Mouse (Mus musculus) kidney, postnatal 0 days (tissue): ENCODE measurements around the gene Sult1a1. TPM values are rescaled to one million over a fixed set of nuclear protein-coding genes. Genes with fewer than 3 reads are reported as not detected.

Source experiments
- ATAC-seq: fragments of 200-750 bp; cut with Nextera tagmentation; replicated peaks from 2 replicates; pipeline ENCODE4 v1.8.0; 2017; ENCODE audit warnings: low read depth, moderate number of reproducible peaks, moderate TSS enrichment, moderate library complexity; ENCODE audit not compliant: low FRiP score
- DNase-seq: peaks from one replicate; pipeline ENCODE4 v3.0.0-alpha.2; 2016; ENCODE audit warnings: low spot score
- H3K27ac ChIP-seq: fragments of 300-500 bp; sonication (generic); 2 replicates; pipeline ENCODE4 v1.5.1; 2014; ENCODE audit warnings: mild to moderate bottlenecking
- H3K27me3 ChIP-seq: fragments of 300-500 bp; sonication (generic); 2 replicates; pipeline ENCODE4 v1.6.1; 2014; ENCODE audit warnings: low read length, mixed read lengths; ENCODE audit not compliant: insufficient read depth
- H3K36me3 ChIP-seq: fragments of 300-500 bp; sonication (generic); 2 replicates; pipeline ENCODE4 v1.6.1; 2014; ENCODE audit warnings: low read length, mixed read lengths; ENCODE audit not compliant: insufficient read depth
- H3K4me1 ChIP-seq: fragments of 300-500 bp; sonication (generic); replicated peaks from 2 replicates; pipeline ENCODE4 v1.6.1; 2014; ENCODE audit warnings: antibody characterized with exemption, low read length, mixed read lengths; ENCODE audit not compliant: insufficient read depth
- H3K4me2 ChIP-seq: fragments of 300-500 bp; sonication (generic); 2 replicates; pipeline ENCODE4 v1.6.1; 2014; ENCODE audit warnings: mild to moderate bottlenecking, low read length, moderate library complexity, mixed read lengths
- H3K4me3 ChIP-seq: fragments of 300-500 bp; sonication (generic); replicated peaks from 2 replicates; pipeline ENCODE4 v1.5.1; 2014; ENCODE audit warnings: low read depth, low read length
- H3K9ac ChIP-seq: fragments of 300-500 bp; sonication (generic); 2 replicates; pipeline ENCODE4 v1.6.1; 2014; ENCODE audit warnings: low read depth, low read length
- H3K9me3 ChIP-seq: fragments of 300-500 bp; sonication (generic); replicated peaks from 2 replicates; pipeline ENCODE4 v1.6.1; 2016; ENCODE audit warnings: low read length, inconsistent platforms, mixed read lengths
- CTCF ChIP-seq: IDR thresholded peaks from 2 replicates; pipeline ENCODE4 v1.5.1; 2016; ENCODE audit warnings: antibody characterized with exemption, low read depth, mild to moderate bottlenecking, moderate library complexity
- WGBS: fragments of 180-500 bp; shearing (Covaris S2); extraction: QIAGEN DNeasy Blood & Tissue Kit; methylation state at CpG from one replicate; pipeline ENCODE4 v1.1.7; 2014; 5-methylcytosine and 5-hydroxymethylcytosine counted together
- polyA plus RNA-seq: library from polyadenylated mRNA; unstranded; fragments of >200 nt; fragmentation: Nextera tagmentation; extraction: Ambion mirVana; gene quantifications from 2 replicates; pipeline ENCODE4 v1.2.1, GENCODE M21; 2015

The Sult1a1 gene
- polyA plus RNA-seq, 1 experiment from 2014 or later = 17.3 TPM

DNA sequence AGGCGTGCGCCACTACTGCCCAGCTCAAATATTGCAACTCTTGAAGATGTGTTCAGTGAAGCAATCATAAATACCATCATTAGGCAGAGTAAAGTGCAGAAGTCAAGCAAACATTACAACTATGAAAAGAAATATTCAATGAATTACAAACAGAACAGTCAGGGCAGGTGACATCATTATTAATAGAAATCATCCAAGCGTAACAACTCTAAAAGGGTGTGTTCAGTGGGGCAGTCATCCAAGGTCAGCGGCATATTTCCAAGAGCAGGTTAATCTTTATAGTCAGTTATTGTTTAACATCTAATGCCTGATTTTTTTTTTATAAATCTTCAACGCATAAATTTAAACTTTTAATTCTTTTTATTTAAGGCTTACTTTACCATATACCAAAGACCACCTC is 5.0 kb upstream of the Sult1a1 start:
- no peak overlapping the region for H3K27ac ChIP-seq
- no peak for TF ChIP-seq CTCF
- H3K9ac ChIP-seq = no peak overlapping the region
- 84% methylated on average over 5 of the region's 5 CpGs for WGBS
- 0 out of 2 replicates have a peak, but pooled peaks cover 3% of the 10 kb centered on the region for H3K4me1 ChIP-seq
- H3K27me3 ChIP-seq = no peaks in the 10 kb centered on the region
- H3K4me2 ChIP-seq = no peak overlapping the region
- DNase-seq = peak; percentile 41
- peak; percentile 71 for ATAC-seq
- H3K36me3 ChIP-seq = no peaks in the 10 kb centered on the region
- no peaks in the 10 kb centered on the region for H3K9me3 ChIP-seq
- H3K4me3 ChIP-seq = no peak overlapping the region

DNA sequence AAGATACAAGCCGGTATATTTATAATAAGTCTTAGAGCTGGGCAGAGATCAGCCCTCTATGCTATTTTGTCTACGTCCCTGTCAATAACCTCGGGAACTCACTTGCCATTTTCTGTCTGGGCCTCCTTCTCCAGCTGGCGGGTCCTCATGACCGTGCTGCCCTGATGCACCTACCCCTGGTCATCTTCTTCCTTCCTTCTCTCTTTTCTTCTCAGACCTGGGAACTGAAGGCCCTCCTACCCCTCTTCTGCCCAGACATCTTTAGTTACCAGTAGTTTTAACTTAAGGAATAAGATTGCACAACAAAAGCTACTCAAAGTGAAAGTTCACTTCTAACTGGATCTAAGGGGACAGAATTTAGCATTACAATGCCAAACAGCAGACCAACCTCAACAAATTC is 3.5 kb upstream of the Sult1a1 start:
- Histone ChIP-seq H3K9me3 (no peaks in the 10 kb centered on the region), H3K4me1 (0 out of 2 replicates have a peak, but pooled peaks cover 3% of the 10 kb centered on the region), H3K4me2 (no peak overlapping the region), H3K27ac (no peak overlapping the region), H3K9ac (no peak overlapping the region), H3K4me3 (no peak overlapping the region), H3K36me3 (no peaks in the 10 kb centered on the region), H3K27me3 (no peaks in the 10 kb centered on the region)
- 87% methylated on average over 5 of the region's 5 CpGs for WGBS
- DNase-seq (no peak), ATAC-seq (no peak)
- no peak for TF ChIP-seq CTCF

DNA sequence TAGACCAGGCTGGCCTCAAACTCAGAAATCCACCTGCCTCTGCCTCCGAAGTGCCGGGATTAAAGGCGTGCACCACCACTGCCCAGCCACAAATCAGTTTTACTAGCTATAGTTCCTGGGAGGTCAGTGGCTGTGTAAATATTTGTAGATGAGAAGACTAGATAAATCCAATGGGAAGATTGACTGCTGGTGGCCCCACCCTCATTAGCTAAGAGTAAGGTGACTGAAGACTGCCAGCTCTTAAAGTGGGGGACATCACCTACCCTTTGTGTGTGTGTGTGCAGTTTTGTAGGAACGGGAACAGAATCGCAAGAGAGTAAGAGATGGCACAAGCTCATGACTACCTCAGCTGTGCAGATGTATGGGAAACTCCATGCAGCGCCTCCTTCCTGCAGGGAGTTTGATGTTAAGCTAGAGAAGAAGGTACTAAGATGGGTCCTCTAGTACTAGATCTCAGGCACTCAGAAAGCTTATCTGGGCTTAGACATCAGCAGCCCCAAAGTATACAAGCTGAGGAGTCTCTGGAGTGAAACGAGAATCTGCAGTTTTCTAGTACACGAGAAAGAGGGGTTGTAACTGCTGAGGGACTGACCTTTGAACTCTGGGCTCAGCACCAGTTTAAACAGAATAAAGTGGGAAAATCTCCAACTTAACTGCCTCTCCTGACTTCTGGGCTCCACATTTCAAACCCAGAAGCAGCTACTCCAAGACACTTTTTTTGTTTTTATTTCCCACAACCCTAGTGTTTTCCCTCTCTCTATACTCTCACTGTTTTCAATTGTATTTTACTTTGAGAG is 2.5 kb upstream of the Sult1a1 start:
- no peak overlapping the region for H3K27ac ChIP-seq
- 62% methylated on average over 8 of the region's 8 CpGs for WGBS
- H3K9me3 ChIP-seq = no peaks in the 10 kb centered on the region
- H3K4me3 ChIP-seq = no peak overlapping the region
- no peaks in the 10 kb centered on the region for H3K36me3 ChIP-seq
- H3K4me2 ChIP-seq = no peak overlapping the region
- H3K4me1 ChIP-seq = 0 out of 2 replicates have a peak, but pooled peaks cover 3% of the 10 kb centered on the region
- no peak overlapping the region for H3K9ac ChIP-seq
- no peaks in the 10 kb centered on the region for H3K27me3 ChIP-seq
- no peak for ATAC-seq
- no peak for TF ChIP-seq CTCF
- DNase-seq = peak; percentile 39

DNA sequence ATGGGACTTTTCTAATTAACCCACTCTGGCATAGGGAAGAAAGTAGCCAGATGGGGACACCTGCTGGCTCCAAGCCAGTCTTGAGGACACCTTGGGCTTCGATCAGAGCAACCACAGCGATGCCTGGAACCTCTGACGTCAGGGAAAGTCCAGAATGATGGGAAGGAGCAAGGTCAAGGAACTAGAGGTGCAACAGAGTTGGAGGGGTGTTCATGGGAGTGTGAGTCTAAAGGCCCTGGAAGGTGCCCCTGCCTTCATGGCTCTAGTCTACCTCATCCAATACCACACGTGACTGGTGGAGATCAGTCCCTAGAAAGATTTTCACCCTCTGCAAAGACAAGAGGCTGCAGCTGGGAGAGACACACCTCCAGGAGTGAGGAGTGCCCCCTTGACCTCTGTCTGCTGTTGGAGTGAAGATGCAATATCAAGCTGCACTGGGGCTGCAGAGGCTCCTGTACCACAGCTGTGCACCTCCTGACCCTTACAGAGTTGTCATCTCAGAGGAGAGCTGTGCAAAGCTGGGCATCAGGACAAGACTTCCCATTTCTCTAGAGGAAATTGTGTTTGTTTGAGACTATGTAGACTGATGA is 494 bp upstream of the Sult1a1 start:
- no peak overlapping the region for H3K9ac ChIP-seq
- TF ChIP-seq CTCF = no peak
- no peaks in the 10 kb centered on the region for H3K27me3 ChIP-seq
- peaks cover 9% of the 10 kb centered on the region; the same call in 1 of the 2 replicates for H3K36me3 ChIP-seq
- peak overlapping the region; percentile 81; the same call in 1 of the 2 replicates for H3K27ac ChIP-seq
- H3K4me1 ChIP-seq = 0 out of 2 replicates have a peak, but pooled peaks cover 3% of the 10 kb centered on the region
- H3K4me2 ChIP-seq = no peak overlapping the region
- no peak overlapping the region for H3K4me3 ChIP-seq
- no peak for DNase-seq
- 70% methylated on average over 4 of the region's 4 CpGs for WGBS
- ATAC-seq = no peak
- no peaks in the 10 kb centered on the region for H3K9me3 ChIP-seq

DNA sequence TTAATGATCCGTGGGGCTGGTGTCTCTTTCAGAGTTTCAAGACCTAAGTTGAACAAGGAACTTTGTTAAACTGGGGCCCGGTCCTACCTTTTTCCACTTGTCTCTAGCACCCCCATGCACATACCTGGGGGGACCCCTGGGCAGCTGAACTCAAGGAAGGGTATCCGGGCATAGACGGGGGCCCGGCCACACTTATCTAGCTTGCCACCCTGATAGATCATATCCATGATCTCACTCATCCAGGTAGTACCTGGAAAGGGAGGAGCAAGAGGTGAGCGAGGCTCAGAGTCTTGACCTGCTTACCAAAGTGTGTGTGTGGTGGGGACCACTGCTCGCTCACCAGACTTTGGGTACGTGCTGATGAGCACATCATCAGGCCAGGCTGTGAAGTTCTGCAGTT is 1.1 kb downstream of the Sult1a1 start:
- Histone ChIP-seq H3K4me3 (no peak overlapping the region), H3K4me2 (no peak overlapping the region), H3K27me3 (no peaks in the 10 kb centered on the region), H3K9me3 (no peaks in the 10 kb centered on the region), H3K4me1 (0 out of 2 replicates have a peak, but pooled peaks cover 3% of the 10 kb centered on the region), H3K9ac (no peak overlapping the region), H3K27ac (no peak overlapping the region), H3K36me3 (peaks cover 13% of the 10 kb centered on the region)
- WGBS = 93% methylated on average over 8 of the region's 8 CpGs
- no peak for TF ChIP-seq CTCF
- DNase-seq = no peak
- ATAC-seq = no peak

DNA sequence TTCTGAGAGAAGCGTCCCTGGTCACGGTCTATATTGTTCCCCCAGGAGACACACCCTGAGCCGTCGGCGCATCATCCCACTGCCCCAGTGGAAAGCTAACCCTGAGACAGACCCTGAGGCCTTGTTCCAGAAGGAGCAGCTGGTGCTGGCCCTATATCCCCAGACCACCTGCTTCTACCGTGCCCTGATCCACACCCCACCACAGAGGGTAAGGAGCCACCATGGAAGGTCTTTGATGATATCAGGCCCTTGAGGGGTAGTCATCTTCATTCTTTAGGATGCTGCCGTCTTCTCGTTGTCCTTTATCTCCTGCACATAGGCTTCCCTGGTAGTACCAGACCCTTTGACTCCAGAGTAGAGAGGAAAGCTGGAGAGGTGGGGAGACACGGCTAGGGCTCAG is 4.1 kb downstream of the Sult1a1 start:
- WGBS = 93% methylated on average over 9 of the region's 9 CpGs
- TF ChIP-seq CTCF = no peak

More for the DNA sequence above, 4.1 kb downstream of the Sult1a1 start:
- Histone ChIP-seq H3K4me3 (no peak overlapping the region), H3K27me3 (no peaks in the 10 kb centered on the region), H3K9ac (no peak overlapping the region), H3K4me2 (no peak overlapping the region), H3K36me3 (peaks cover 13% of the 10 kb centered on the region), H3K27ac (no peak overlapping the region), H3K4me1 (0 out of 2 replicates have a peak, but pooled peaks cover 3% of the 10 kb centered on the region), H3K9me3 (no peaks in the 10 kb centered on the region)
- DNase-seq (no peak), ATAC-seq (no peak)
